Mouse (Mus musculus) megakaryocyte, embryonic 14.5 days (primary cell): Measurements from ENCODE around the gene Foxa1.

Experiments
- FLI1 ChIP-seq: IDR thresholded peaks from 2 replicates; pipeline ENCODE4 v1.6.1; 2012; ENCODE audit warnings: low read length, inconsistent platforms, mixed read lengths
- GATA1 ChIP-seq: IDR thresholded peaks from 3 replicates; pipeline ENCODE4 v1.6.1; 2012; ENCODE audit warnings: mixed read lengths, low read length, inconsistent platforms, borderline replicate concordance

- TF ChIP-seq FLI1 = no peak
- TF ChIP-seq GATA1 = no peak
Observed at GRCm38 (mm10) chr12:57541931-57542745, 4.6 kb downstream of the Foxa1 start.
